Mouse (Mus musculus): ENCODE results near the gene Nkx6-2. TPM values are rescaled to one million over a fixed set of nuclear protein-coding genes. Genes with fewer than 3 reads are reported as not detected.

Nkx6-2 gene
- polyA plus RNA-seq, 1 experiment: 12.6 TPM

GRCm38 (mm10) chr7:139572665-139573064, 9.9 kb downstream of the Nkx6-2 start:
- Histone ChIP-seq H3K27ac (ENCODE audit: control insufficient read depth, insufficient read depth, low read length) (no peak overlapping the region), H3K4me1 (replicated peaks; ENCODE audit: control insufficient read depth, insufficient read depth, low read length) (no peaks in the 10 kb centered on the region), H3K27me3 (ENCODE audit: control insufficient read depth, insufficient read depth, low read length) (no peaks in the 10 kb centered on the region), H3K4me3 (ENCODE audit: control insufficient read depth, insufficient read depth, low read length) (no peak overlapping the region), H3K36me3 (ENCODE audit: control insufficient read depth, insufficient read depth, low read length) (no peaks in the 10 kb centered on the region)
- no peak for TF ChIP-seq CTCF (IDR thresholded peaks at IDR 0.05; ENCODE audit: borderline replicate concordance, control insufficient read depth, extremely low read depth, insufficient read depth, low read length, poor library complexity)
- no peak for TF ChIP-seq POLR2A (IDR thresholded peaks at IDR 0.05; ENCODE audit: control insufficient read depth, extremely low read depth, insufficient read depth, low read length, poor library complexity)
- WGBS: 78% methylated on average over 3 of the region's 3 CpGs
- no peak for DNase-seq

GRCm38 (mm10) chr7:139570788-139571187, 11.8 kb downstream of the Nkx6-2 start:
- 98% methylated on average over 5 of the region's 5 CpGs for WGBS
- H3K36me3 ChIP-seq (ENCODE audit: control insufficient read depth, insufficient read depth, low read length): no peaks in the 10 kb centered on the region

GRCm38 (mm10) chr7:139566533-139566932, 16.1 kb downstream of the Nkx6-2 start:
- H3K27ac ChIP-seq (ENCODE audit: control insufficient read depth, insufficient read depth, low read length): no peak overlapping the region
- WGBS: 26% methylated on average over 8 of the region's 8 CpGs
- no peak overlapping the region for H3K4me3 ChIP-seq (ENCODE audit: control insufficient read depth, insufficient read depth, low read length)
- H3K36me3 ChIP-seq (ENCODE audit: control insufficient read depth, insufficient read depth, low read length): no peaks in the 10 kb centered on the region
- DNase-seq: no peak
- no peaks in the 10 kb centered on the region for H3K27me3 ChIP-seq (ENCODE audit: control insufficient read depth, insufficient read depth, low read length)
- TF ChIP-seq CTCF (IDR thresholded peaks at IDR 0.05; ENCODE audit: borderline replicate concordance, control insufficient read depth, extremely low read depth, insufficient read depth, low read length, poor library complexity): no peak
- H3K4me1 ChIP-seq (replicated peaks; ENCODE audit: control insufficient read depth, insufficient read depth, low read length): no peaks in the 10 kb centered on the region

More at GRCm38 (mm10) chr7:139570788-139571187, 11.8 kb downstream of the Nkx6-2 start:
- no peak for DNase-seq
- Histone ChIP-seq H3K4me1 (replicated peaks; ENCODE audit: control insufficient read depth, insufficient read depth, low read length) (no peaks in the 10 kb centered on the region), H3K27me3 (ENCODE audit: control insufficient read depth, insufficient read depth, low read length) (no peaks in the 10 kb centered on the region), H3K4me3 (ENCODE audit: control insufficient read depth, insufficient read depth, low read length) (no peak overlapping the region), H3K27ac (ENCODE audit: control insufficient read depth, insufficient read depth, low read length) (no peak overlapping the region)
- no peak for TF ChIP-seq CTCF (IDR thresholded peaks at IDR 0.05; ENCODE audit: borderline replicate concordance, control insufficient read depth, extremely low read depth, insufficient read depth, low read length, poor library complexity)
- TF ChIP-seq POLR2A (IDR thresholded peaks at IDR 0.05; ENCODE audit: control insufficient read depth, extremely low read depth, insufficient read depth, low read length, poor library complexity): no peak

- Histone ChIP-seq H3K27me3 (ENCODE audit: control insufficient read depth, insufficient read depth, low read length) (no peaks in the 10 kb centered on the region), H3K36me3 (ENCODE audit: control insufficient read depth, insufficient read depth, low read length) (no peaks in the 10 kb centered on the region), H3K27ac (ENCODE audit: control insufficient read depth, insufficient read depth, low read length) (no peak overlapping the region), H3K4me3 (ENCODE audit: control insufficient read depth, insufficient read depth, low read length) (no peak overlapping the region), H3K4me1 (replicated peaks; ENCODE audit: control insufficient read depth, insufficient read depth, low read length) (no peaks in the 10 kb centered on the region)
- WGBS: 55% methylated on average over 6 of the region's 6 CpGs
- no peak for DNase-seq
- no peak for TF ChIP-seq CTCF (IDR thresholded peaks at IDR 0.05; ENCODE audit: borderline replicate concordance, control insufficient read depth, extremely low read depth, insufficient read depth, low read length, poor library complexity)
- no peak for TF ChIP-seq POLR2A (IDR thresholded peaks at IDR 0.05; ENCODE audit: control insufficient read depth, extremely low read depth, insufficient read depth, low read length, poor library complexity)
These were observed 16.6 kb downstream of the Nkx6-2 start for GRCm38 (mm10) chr7:139565998-139566397.

GRCm38 (mm10) chr7:139564161-139564560, 18.4 kb downstream of the Nkx6-2 start:
- TF ChIP-seq POLR2A (IDR thresholded peaks at IDR 0.05; ENCODE audit: control insufficient read depth, extremely low read depth, insufficient read depth, low read length, poor library complexity) (no peak), CTCF (IDR thresholded peaks at IDR 0.05; ENCODE audit: borderline replicate concordance, control insufficient read depth, extremely low read depth, insufficient read depth, low read length, poor library complexity) (no peak)
- no peaks in the 10 kb centered on the region for H3K4me1 ChIP-seq (replicated peaks; ENCODE audit: control insufficient read depth, insufficient read depth, low read length)
- DNase-seq: no peak
- H3K4me3 ChIP-seq (ENCODE audit: control insufficient read depth, insufficient read depth, low read length): no peak overlapping the region
- no peaks in the 10 kb centered on the region for H3K27me3 ChIP-seq (ENCODE audit: control insufficient read depth, insufficient read depth, low read length)
- no peaks in the 10 kb centered on the region for H3K36me3 ChIP-seq (ENCODE audit: control insufficient read depth, insufficient read depth, low read length)
- WGBS: 96% methylated on average over 2 of the region's 2 CpGs
- no peak overlapping the region for H3K27ac ChIP-seq (ENCODE audit: control insufficient read depth, insufficient read depth, low read length)

GRCm38 (mm10) chr7:139563425-139563824, 19.2 kb downstream of the Nkx6-2 start:
- H3K27ac ChIP-seq (ENCODE audit: control insufficient read depth, insufficient read depth, low read length): no peak overlapping the region
- H3K27me3 ChIP-seq (ENCODE audit: control insufficient read depth, insufficient read depth, low read length): no peaks in the 10 kb centered on the region
- no peak for DNase-seq
- no peak for TF ChIP-seq CTCF (IDR thresholded peaks at IDR 0.05; ENCODE audit: borderline replicate concordance, control insufficient read depth, extremely low read depth, insufficient read depth, low read length, poor library complexity)
- TF ChIP-seq POLR2A (IDR thresholded peaks at IDR 0.05; ENCODE audit: control insufficient read depth, extremely low read depth, insufficient read depth, low read length, poor library complexity): no peak
- H3K4me1 ChIP-seq (replicated peaks; ENCODE audit: control insufficient read depth, insufficient read depth, low read length): no peaks in the 10 kb centered on the region
- 96% methylated on average over 4 of the region's 4 CpGs for WGBS
- H3K36me3 ChIP-seq (ENCODE audit: control insufficient read depth, insufficient read depth, low read length): no peaks in the 10 kb centered on the region
- H3K4me3 ChIP-seq (ENCODE audit: control insufficient read depth, insufficient read depth, low read length): no peak overlapping the region

GRCm38 (mm10) chr7:139559659-139560058, 22.9 kb downstream of the Nkx6-2 start:
- TF ChIP-seq POLR2A (IDR thresholded peaks at IDR 0.05; ENCODE audit: control insufficient read depth, extremely low read depth, insufficient read depth, low read length, poor library complexity) (no peak), CTCF (IDR thresholded peaks at IDR 0.05; ENCODE audit: borderline replicate concordance, control insufficient read depth, extremely low read depth, insufficient read depth, low read length, poor library complexity) (no peak)
- H3K4me1 ChIP-seq (replicated peaks; ENCODE audit: control insufficient read depth, insufficient read depth, low read length): no peaks in the 10 kb centered on the region
- H3K27me3 ChIP-seq (ENCODE audit: control insufficient read depth, insufficient read depth, low read length): no peaks in the 10 kb centered on the region
- H3K4me3 ChIP-seq (ENCODE audit: control insufficient read depth, insufficient read depth, low read length): no peak overlapping the region
- 82% methylated on average over 10 of the region's 10 CpGs for WGBS
- no peaks in the 10 kb centered on the region for H3K36me3 ChIP-seq (ENCODE audit: control insufficient read depth, insufficient read depth, low read length)
- DNase-seq: no peak
- no peak overlapping the region for H3K27ac ChIP-seq (ENCODE audit: control insufficient read depth, insufficient read depth, low read length)
